Mouse (Mus musculus) bone marrow, adult 2 months (tissue): ENCODE results near the gene Olfr106-ps.

Experiments
- CTCF ChIP-seq: fragments of 200-500 bp; IDR thresholded peaks from 2 replicates; pipeline ENCODE4 v1.5.1; 2011; ENCODE audit warnings: low read length, control low read depth; ENCODE audit not compliant: control insufficient read depth, insufficient read depth
- POLR2A ChIP-seq: fragments of 200-500 bp; IDR thresholded peaks from 2 replicates; pipeline ENCODE4 v1.6.1; 2011; ENCODE audit warnings: low read depth, mild to moderate bottlenecking, control low read depth, low read length, borderline replicate concordance; ENCODE audit not compliant: control insufficient read depth

DNA sequence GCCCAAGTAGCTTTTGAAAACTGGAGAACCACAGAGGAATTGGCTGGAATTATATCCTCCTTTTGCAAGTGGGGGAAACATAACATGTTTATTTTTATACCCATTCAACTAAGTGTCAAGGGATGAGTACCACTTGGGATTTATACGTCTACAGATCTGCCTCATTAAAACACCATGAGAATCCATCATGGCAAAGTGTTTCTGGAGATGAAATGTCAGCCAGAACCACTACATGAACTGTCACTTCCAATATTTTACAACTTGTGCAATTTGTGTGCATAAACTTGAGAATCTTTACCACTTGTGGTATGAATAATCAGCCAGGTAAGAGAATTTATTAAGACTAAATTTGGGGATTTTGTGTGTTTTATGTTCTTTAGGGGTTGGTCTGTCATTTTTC lies at the start of gene Olfr106-ps:
- no peak for TF ChIP-seq POLR2A
- no peak for TF ChIP-seq CTCF
